Mouse (Mus musculus) NIH3T3 (cell line): ENCODE measurements at regions not wholly inside any gene's neighbourhood (a gene's known extent, or its start where the extent isn't known, plus 50 kb on each side); places are given as distances from the start of the nearest gene placed in this dataset.
A peak's percentile ranks its signal among the peaks of the same experiment; 100 is the strongest.

Source experiments
- DNase-seq: peaks from one replicate; pipeline ENCODE4 v3.0.0-alpha.2; 2012; ENCODE audit warnings: low read depth

GRCm38 (mm10) chr9:102449366-102449765 is 56.2 kb upstream of the Ky start:
- DNase-seq, result no peak

- no peak for DNase-seq
These were observed 59.5 kb upstream of the Ky start for GRCm38 (mm10) chr9:102446066-102446465.

- DNase-seq, result no peak
These were observed 63.2 kb upstream of the Ky start for GRCm38 (mm10) chr9:102442198-102442842.

- DNase-seq, result no peak
These were observed 67.9 kb upstream of the Ky start for GRCm38 (mm10) chr9:102437641-102438040.

GRCm38 (mm10) chr9:102436378-102436777 is 69.2 kb upstream of the Ky start:
- DNase-seq, result peak; percentile 9

GRCm38 (mm10) chr9:102428031-102428430 is 73.5 kb upstream of the Ephb1 start:
- no peak for DNase-seq

GRCm38 (mm10) chr9:102424672-102425345 is 70.3 kb upstream of the Ephb1 start:
- no peak for DNase-seq

GRCm38 (mm10) chr9:102423919-102424671 is 69.6 kb upstream of the Ephb1 start:
- DNase-seq, result peak; percentile 1

- DNase-seq, result no peak
These were observed 69.0 kb upstream of the Ephb1 start for GRCm38 (mm10) chr9:102423465-102423918.

GRCm38 (mm10) chr9:102421826-102422225 is 67.3 kb upstream of the Ephb1 start:
- no peak for DNase-seq

- DNase-seq, result no peak
These were observed 65.7 kb upstream of the Ephb1 start for GRCm38 (mm10) chr9:102420196-102420595.

- peak; percentile 2 for DNase-seq
These were observed 59.1 kb upstream of the Ephb1 start for GRCm38 (mm10) chr9:102413631-102414030.

GRCm38 (mm10) chr9:102410666-102411065 is 56.2 kb upstream of the Ephb1 start:
- no peak for DNase-seq

GRCm38 (mm10) chr9:102406017-102406416 is 51.5 kb upstream of the Ephb1 start:
- no peak for DNase-seq
